Mouse (Mus musculus): Measurements from ENCODE around the gene Ssr1. TPM values are rescaled to one million over a fixed set of nuclear protein-coding genes. Genes with fewer than 3 reads are reported as not detected.

The Ssr1 gene
- polyA plus RNA-seq, 1 experiment from 2014 or later: 133 TPM

DNA sequence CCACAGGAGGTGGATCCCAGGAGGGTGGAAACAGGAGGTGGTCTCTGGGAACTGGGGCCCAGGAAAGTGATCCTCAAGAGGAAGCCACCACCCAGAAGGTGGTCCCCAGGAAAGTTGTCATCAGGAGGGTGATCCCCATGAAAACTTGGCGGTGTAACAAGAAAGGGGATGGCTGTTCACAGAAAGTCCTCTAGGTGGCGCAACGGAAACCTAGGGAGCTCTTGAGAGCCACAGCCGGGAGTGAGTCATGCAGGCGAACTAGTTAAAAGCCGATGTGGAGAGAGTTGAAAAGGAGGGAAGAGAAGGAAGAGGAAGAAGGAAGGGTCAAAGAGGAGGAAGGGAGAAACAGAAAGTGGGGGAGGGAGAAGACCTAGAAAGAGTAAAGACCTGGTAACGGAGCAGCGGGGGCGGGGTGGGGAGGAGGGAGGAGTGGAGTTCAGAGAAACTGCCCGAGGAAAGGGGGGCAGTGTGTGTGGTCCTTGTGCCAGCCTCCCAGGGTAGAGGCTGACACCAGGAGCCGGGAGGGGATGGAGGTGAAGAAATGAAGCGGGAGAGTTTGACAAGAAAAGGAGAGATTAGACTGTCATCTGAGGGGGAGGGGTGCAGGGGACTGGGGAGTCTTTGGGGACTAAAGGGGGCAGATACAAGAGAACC is 30.5 kb downstream of the Ssr1 start:
- 2% methylated on average over 12 of the region's 12 CpGs for WGBS
- no peak for ATAC-seq (ENCODE audit: insufficient number of reproducible peaks, insufficient read depth, low FRiP score, low TSS enrichment, low read depth)
- Histone ChIP-seq H3K36me3 (no peaks in the 10 kb centered on the region), H3K27ac (no peak overlapping the region), H3K4me2 (peak overlapping the region; percentile 66), H3K4me1 (peaks cover 38% of the 10 kb centered on the region), H3K4me3 (peak overlapping the region; percentile 44), H3K9ac (peak overlapping the region; percentile 58), H3K9me3 (no peaks in the 10 kb centered on the region), H3K27me3 (no peaks in the 10 kb centered on the region)

- Histone ChIP-seq H3K4me2 (no peak overlapping the region), H3K9ac (no peak overlapping the region), H3K27ac (no peak overlapping the region), H3K4me1 (peaks cover 35% of the 10 kb centered on the region), H3K9me3 (no peaks in the 10 kb centered on the region), H3K27me3 (no peaks in the 10 kb centered on the region), H3K36me3 (no peaks in the 10 kb centered on the region), H3K4me3 (no peak overlapping the region)
- 75% methylated on average over 9 of the region's 9 CpGs for WGBS
- no peak for ATAC-seq (ENCODE audit: insufficient number of reproducible peaks, insufficient read depth, low FRiP score, low TSS enrichment, low read depth)
Observed at GRCm38 (mm10) chr13:37962541-37962940, 31.5 kb downstream of the Ssr1 start.

- H3K36me3 ChIP-seq: no peaks in the 10 kb centered on the region
- H3K27me3 ChIP-seq: no peaks in the 10 kb centered on the region
- no peak overlapping the region for H3K27ac ChIP-seq
- H3K9me3 ChIP-seq: no peaks in the 10 kb centered on the region
- H3K9ac ChIP-seq: no peak overlapping the region
- ATAC-seq (ENCODE audit: insufficient number of reproducible peaks, insufficient read depth, low FRiP score, low TSS enrichment, low read depth): no peak
- no peak overlapping the region for H3K4me2 ChIP-seq
- 83% methylated on average over 7 of the region's 7 CpGs for WGBS
- peaks cover 14% of the 10 kb centered on the region for H3K4me1 ChIP-seq
- no peak overlapping the region for H3K4me3 ChIP-seq
Observed at GRCm38 (mm10) chr13:37959936-37960335, 34.1 kb downstream of the Ssr1 start.

DNA sequence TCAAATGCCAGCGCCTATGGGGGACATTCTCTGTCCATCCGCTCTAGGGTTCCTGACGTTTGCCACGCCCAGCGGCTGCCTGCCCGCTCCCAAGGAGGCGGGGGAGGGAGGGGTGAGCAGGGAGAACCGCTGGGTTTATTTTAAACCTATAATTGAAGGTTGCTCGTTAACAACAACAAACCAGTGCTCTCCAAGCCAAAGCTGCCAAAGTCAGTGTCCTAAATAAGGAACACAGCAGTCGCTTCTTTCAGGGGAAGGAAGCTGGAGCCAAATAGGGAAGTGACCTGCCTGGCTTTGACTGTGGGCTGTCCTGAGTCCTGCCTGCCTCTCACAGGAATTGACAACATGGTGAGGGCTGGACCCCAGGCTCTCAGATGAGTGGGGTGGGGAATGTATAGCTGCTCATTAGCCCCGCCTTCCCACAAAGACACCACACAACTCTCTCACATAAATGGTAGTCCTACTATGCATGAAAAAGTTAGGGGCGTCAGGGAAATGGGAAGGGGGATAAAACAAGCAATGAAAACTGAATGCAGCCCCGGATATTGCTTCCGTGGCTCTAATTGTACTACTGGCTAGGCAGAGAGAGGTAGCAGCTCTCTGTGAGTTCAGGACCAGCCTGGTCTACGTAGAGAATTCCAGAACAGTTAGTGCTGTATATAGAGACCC is 34.6 kb downstream of the Ssr1 start:
- no peak overlapping the region for H3K27ac ChIP-seq
- H3K4me2 ChIP-seq: no peak overlapping the region
- ATAC-seq (ENCODE audit: insufficient number of reproducible peaks, insufficient read depth, low FRiP score, low TSS enrichment, low read depth): no peak
- no peak overlapping the region for H3K4me3 ChIP-seq
- no peaks in the 10 kb centered on the region for H3K9me3 ChIP-seq
- H3K9ac ChIP-seq: no peak overlapping the region
- 73% methylated on average over 15 of the region's 15 CpGs for WGBS
- no peaks in the 10 kb centered on the region for H3K27me3 ChIP-seq
- peaks cover 8% of the 10 kb centered on the region for H3K4me1 ChIP-seq
- H3K36me3 ChIP-seq: no peaks in the 10 kb centered on the region

GRCm38 (mm10) chr13:37958498-37959238 is 35.3 kb downstream of the Ssr1 start:
- H3K4me1 ChIP-seq: peaks cover 1% of the 10 kb centered on the region; the same call in 1 of the 2 replicates
- no peak overlapping the region for H3K9ac ChIP-seq
- no peaks in the 10 kb centered on the region for H3K9me3 ChIP-seq
- H3K27ac ChIP-seq: no peak overlapping the region
- H3K4me2 ChIP-seq: no peak overlapping the region
- 91% methylated on average over 18 of the region's 18 CpGs for WGBS
- no peaks in the 10 kb centered on the region for H3K36me3 ChIP-seq
- no peaks in the 10 kb centered on the region for H3K27me3 ChIP-seq
- H3K4me3 ChIP-seq: no peak overlapping the region
- ATAC-seq (ENCODE audit: insufficient number of reproducible peaks, insufficient read depth, low FRiP score, low TSS enrichment, low read depth): no peak

DNA sequence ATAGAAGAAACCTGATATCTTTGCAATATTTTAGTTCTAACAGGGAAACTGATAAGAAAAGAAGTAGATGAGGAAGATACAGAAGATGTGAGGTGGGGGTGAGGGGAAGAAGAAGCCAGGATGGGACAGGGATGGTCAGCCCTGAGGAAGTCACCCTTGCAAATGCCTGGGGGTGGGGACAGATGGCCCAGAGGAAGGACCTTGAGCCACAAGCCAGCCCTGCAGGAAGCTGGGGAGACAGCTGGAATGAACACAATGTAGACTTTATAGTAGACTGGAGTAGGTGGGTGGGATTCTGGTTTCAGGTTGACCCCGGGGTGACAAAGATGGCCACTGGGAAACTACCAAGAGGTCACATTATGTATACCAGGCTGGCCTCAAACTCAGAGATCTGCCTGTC is 39.7 kb downstream of the Ssr1 start:
- WGBS: 85% methylated on average over 1 of the region's 1 CpGs
- no peaks in the 10 kb centered on the region for H3K9me3 ChIP-seq
- H3K27me3 ChIP-seq: no peaks in the 10 kb centered on the region
- H3K4me3 ChIP-seq: no peak overlapping the region
- peaks cover 26% of the 10 kb centered on the region for H3K36me3 ChIP-seq
- no peak overlapping the region for H3K9ac ChIP-seq
- no peak overlapping the region for H3K4me2 ChIP-seq
- ATAC-seq (ENCODE audit: insufficient number of reproducible peaks, insufficient read depth, low FRiP score, low TSS enrichment, low read depth): no peak
- H3K27ac ChIP-seq: no peak overlapping the region
- H3K4me1 ChIP-seq: no peaks in the 10 kb centered on the region

- Histone ChIP-seq H3K9me3 (no peaks in the 10 kb centered on the region), H3K9ac (no peak overlapping the region), H3K36me3 (peaks cover 40% of the 10 kb centered on the region), H3K27me3 (no peaks in the 10 kb centered on the region), H3K27ac (no peak overlapping the region), H3K4me1 (no peaks in the 10 kb centered on the region), H3K4me3 (no peak overlapping the region), H3K4me2 (no peak overlapping the region)
- 82% methylated on average over 6 of the region's 6 CpGs for WGBS
- no peak for ATAC-seq (ENCODE audit: insufficient number of reproducible peaks, insufficient read depth, low FRiP score, low TSS enrichment, low read depth)
Observed at GRCm38 (mm10) chr13:37952981-37953380, 41.0 kb downstream of the Ssr1 start.

- WGBS: 18% methylated on average over 6 of the region's 6 CpGs
- Histone ChIP-seq H3K4me3 (no peak overlapping the region), H3K27me3 (no peaks in the 10 kb centered on the region), H3K36me3 (peaks cover 39% of the 10 kb centered on the region), H3K4me1 (peaks cover 22% of the 10 kb centered on the region), H3K9ac (no peak overlapping the region), H3K27ac (no peak overlapping the region), H3K4me2 (no peak overlapping the region), H3K9me3 (no peaks in the 10 kb centered on the region)
- ATAC-seq (ENCODE audit: insufficient number of reproducible peaks, insufficient read depth, low FRiP score, low TSS enrichment, low read depth): no peak
Observed at GRCm38 (mm10) chr13:37946734-37947133, 47.3 kb downstream of the Ssr1 start.

- no peak overlapping the region for H3K4me3 ChIP-seq
- H3K4me1 ChIP-seq: peaks cover 29% of the 10 kb centered on the region
- no peak for ATAC-seq (ENCODE audit: insufficient number of reproducible peaks, insufficient read depth, low FRiP score, low TSS enrichment, low read depth)
- H3K9me3 ChIP-seq: no peaks in the 10 kb centered on the region
- peaks cover 40% of the 10 kb centered on the region for H3K36me3 ChIP-seq
- H3K4me2 ChIP-seq: no peak overlapping the region
- H3K27ac ChIP-seq: no peak overlapping the region
- H3K27me3 ChIP-seq: no peaks in the 10 kb centered on the region
- WGBS: 72% methylated on average over 8 of the region's 8 CpGs
- H3K9ac ChIP-seq: no peak overlapping the region
Observed at GRCm38 (mm10) chr13:37945392-37945791, 48.6 kb downstream of the Ssr1 start.

DNA sequence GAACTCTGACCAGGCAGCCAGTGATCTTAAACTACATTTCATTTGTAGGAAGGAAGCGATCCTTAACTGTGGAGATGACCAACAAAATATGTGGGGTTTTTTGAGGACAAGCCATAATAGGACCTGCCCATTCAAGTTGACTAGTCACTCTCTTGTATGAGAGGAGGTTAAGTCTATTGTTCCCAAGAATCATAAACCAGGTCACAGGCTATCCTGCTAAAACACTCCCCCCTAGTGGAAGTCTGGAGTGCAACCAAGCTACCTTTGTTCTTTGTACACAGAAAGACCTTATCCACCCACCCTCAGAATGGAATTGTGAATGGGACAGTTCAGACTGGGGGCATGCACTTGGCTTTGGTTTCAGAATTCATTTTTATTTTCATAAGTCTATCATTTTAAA is 49.7 kb downstream of the Ssr1 start:
- Histone ChIP-seq H3K27me3 (no peaks in the 10 kb centered on the region), H3K9me3 (no peaks in the 10 kb centered on the region), H3K9ac (no peak overlapping the region), H3K4me1 (peaks cover 29% of the 10 kb centered on the region), H3K36me3 (peaks cover 30% of the 10 kb centered on the region), H3K4me2 (no peak overlapping the region), H3K4me3 (no peak overlapping the region), H3K27ac (0 out of 2 replicates have a peak overlapping the region, but pooled peaks have one; percentile 40)
- WGBS: 76% methylated on average over 1 of the region's 1 CpGs
- no peak for ATAC-seq (ENCODE audit: insufficient number of reproducible peaks, insufficient read depth, low FRiP score, low TSS enrichment, low read depth)

DNA sequence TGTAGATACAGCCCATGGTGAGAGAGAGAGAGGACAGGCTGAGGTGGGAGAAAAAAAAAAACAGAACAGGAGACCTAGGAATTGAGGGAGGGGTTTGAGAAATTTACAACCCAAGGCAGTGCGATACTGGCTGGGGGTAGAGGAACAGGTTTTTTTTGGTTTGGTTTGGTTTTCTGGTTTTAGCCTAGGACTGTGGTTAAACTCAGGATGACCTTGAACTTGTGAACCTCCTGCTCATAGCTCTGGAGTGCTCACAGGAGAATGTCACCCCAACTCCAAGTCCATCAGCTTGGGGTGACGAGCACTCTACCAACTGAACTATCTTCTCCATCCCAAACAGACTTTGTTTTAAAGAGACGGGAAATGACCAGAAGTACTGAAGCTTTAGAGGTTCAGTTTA is 50.6 kb downstream of the Ssr1 start:
- Histone ChIP-seq H3K4me3 (no peak overlapping the region), H3K27ac (0 out of 2 replicates have a peak overlapping the region, but pooled peaks have one; percentile 16), H3K4me2 (no peak overlapping the region), H3K9ac (no peak overlapping the region), H3K4me1 (peaks cover 29% of the 10 kb centered on the region), H3K27me3 (no peaks in the 10 kb centered on the region), H3K36me3 (peaks cover 29% of the 10 kb centered on the region), H3K9me3 (no peaks in the 10 kb centered on the region; the same call in 1 of the 2 replicates)
- no peak for ATAC-seq (ENCODE audit: insufficient number of reproducible peaks, insufficient read depth, low FRiP score, low TSS enrichment, low read depth)
- 77% methylated on average over 3 of the region's 3 CpGs for WGBS
